Mouse (Mus musculus) right cerebral cortex, postnatal 36 days (tissue): ENCODE measurements around the gene Qdpr.

Experiments
- DNase-seq, 2 experiments: peaks; one replicate each; pipeline ENCODE4 v3.0.0; 2022; ENCODE audit warnings: low spot score in 2 of 2, mixed read lengths in 1 of 2

The Qdpr gene

GRCm38 (mm10) chr5:45384034-45384812, 65.8 kb downstream of the Qdpr start:
- DNase-seq = no peak
